Mouse (Mus musculus) hindbrain, postnatal 0 days (tissue): ENCODE measurements around the gene Gprc5b. TPM values are rescaled to one million over a fixed set of nuclear protein-coding genes. Genes with fewer than 3 reads are reported as not detected.

ENCODE experiments used
- ATAC-seq: fragments of 200-750 bp; cut with Nextera tagmentation; 2 replicates; pipeline ENCODE4 v1.8.0; 2017; ENCODE audit warnings: mild to moderate bottlenecking, moderate TSS enrichment, moderate library complexity
- DNase-seq: peaks from one replicate; pipeline ENCODE4 v3.0.0-alpha.2; 2015; ENCODE audit warnings: low spot score
- H3K27ac ChIP-seq: fragments of 300-500 bp; sonication (generic); 2 replicates; pipeline ENCODE4 v1.5.1; 2014; ENCODE audit warnings: mild to moderate bottlenecking
- H3K27me3 ChIP-seq: fragments of 300-500 bp; sonication (generic); 2 replicates; pipeline ENCODE4 v1.6.1; 2014; ENCODE audit warnings: low read length, mixed read lengths; ENCODE audit not compliant: insufficient read depth
- H3K36me3 ChIP-seq: fragments of 300-500 bp; sonication (generic); 2 replicates; pipeline ENCODE4 v1.6.1; 2014; ENCODE audit warnings: low read length, mixed read lengths; ENCODE audit not compliant: insufficient read depth
- H3K4me1 ChIP-seq: fragments of 300-500 bp; sonication (generic); 2 replicates; pipeline ENCODE4 v1.6.1; 2014; ENCODE audit warnings: antibody characterized with exemption, low read length, mixed read lengths; ENCODE audit not compliant: insufficient read depth
- H3K4me2 ChIP-seq: fragments of 300-500 bp; sonication (generic); 2 replicates; pipeline ENCODE4 v1.6.1; 2014; ENCODE audit warnings: low read depth, mild to moderate bottlenecking, low read length, moderate library complexity, mixed read lengths
- H3K4me3 ChIP-seq: fragments of 300-500 bp; sonication (generic); 2 replicates; pipeline ENCODE4 v1.5.1; 2014; ENCODE audit warnings: low read length
- H3K9ac ChIP-seq: fragments of 300-500 bp; sonication (generic); replicated peaks from 2 replicates; pipeline ENCODE4 v1.6.1; 2014; ENCODE audit warnings: mild to moderate bottlenecking, low read length, moderate library complexity, mixed read lengths
- H3K9me3 ChIP-seq: fragments of 300-500 bp; sonication (generic); 2 replicates; pipeline ENCODE4 v1.6.1; 2016; ENCODE audit warnings: low read length, mixed read lengths
- CTCF ChIP-seq: IDR thresholded peaks from 2 replicates; pipeline ENCODE4 v1.5.1; 2016; ENCODE audit warnings: antibody characterized with exemption, control low read depth, low read depth
- WGBS: fragments of 180-500 bp; shearing (Covaris S2); extraction: QIAGEN DNeasy Blood & Tissue Kit; methylation state at CpG from one replicate; pipeline ENCODE4 v1.1.7; 2014; 5-methylcytosine and 5-hydroxymethylcytosine counted together
- polyA plus RNA-seq: library from polyadenylated mRNA; unstranded; fragments of >200 nt; fragmentation: Nextera tagmentation; extraction: Ambion mirVana; gene quantifications from 2 replicates; pipeline ENCODE4 v1.2.1, GENCODE M21; 2015
- total RNA-seq: library from RNA; depleted of rRNA; stranded (reverse); fragments of >200 nt; gene quantifications from 2 replicates; pipeline ENCODE4 v1.2.3, GENCODE M21; 2014

Gene Gprc5b
- total and polyA plus RNA-seq, 2 experiments from 2014 or later: 9.5 to 56.9 TPM

- Histone ChIP-seq H3K4me3 (peak overlapping the region; percentile 62), H3K27ac (no peak overlapping the region), H3K4me2 (peak overlapping the region; percentile 89), H3K9ac (peak overlapping the region; percentile 61; the same call in 1 of the 2 replicates), H3K9me3 (no peaks in the 10 kb centered on the region), H3K4me1 (peaks cover 27% of the 10 kb centered on the region), H3K36me3 (no peaks in the 10 kb centered on the region), H3K27me3 (no peaks in the 10 kb centered on the region)
- 8% methylated on average over 14 of the region's 14 CpGs for WGBS
- DNase-seq (no peak), ATAC-seq (0 out of 2 replicates have a peak, but pooled peaks have one; percentile 2)
- TF ChIP-seq CTCF: no peak
These were observed 660 bp upstream of the Gprc5b start for GRCm38 (mm10) chr7:118995671-118996070.

- Histone ChIP-seq H3K27me3 (no peaks in the 10 kb centered on the region), H3K4me1 (peaks cover 35% of the 10 kb centered on the region), H3K27ac (peak overlapping the region; percentile 69), H3K9ac (peak overlapping the region; percentile 61), H3K4me2 (peak overlapping the region; percentile 89), H3K36me3 (no peaks in the 10 kb centered on the region), H3K9me3 (no peaks in the 10 kb centered on the region), H3K4me3 (peak overlapping the region; percentile 62)
- no peak for TF ChIP-seq CTCF
- ATAC-seq (peak; percentile 7; the same call in 1 of the 2 replicates), DNase-seq (no peak)
- WGBS: 2% methylated on average over 21 of the region's 21 CpGs
These were observed 674 bp downstream of the Gprc5b start for GRCm38 (mm10) chr7:118994231-118994842.

- TF ChIP-seq CTCF: no peak
- Histone ChIP-seq H3K9ac (peak overlapping the region; percentile 61), H3K9me3 (no peaks in the 10 kb centered on the region), H3K36me3 (no peaks in the 10 kb centered on the region), H3K4me3 (peak overlapping the region; percentile 62), H3K4me1 (peaks cover 35% of the 10 kb centered on the region), H3K4me2 (peak overlapping the region; percentile 89), H3K27me3 (no peaks in the 10 kb centered on the region), H3K27ac (peak overlapping the region; percentile 69; the same call in 1 of the 2 replicates)
- DNase-seq (peak; percentile 55), ATAC-seq (peak; percentile 6; the same call in 1 of the 2 replicates)
- 4% methylated on average over 26 of the region's 26 CpGs for WGBS
These were observed 1.3 kb downstream of the Gprc5b start for GRCm38 (mm10) chr7:118993597-118994230.

- WGBS: 12% methylated on average over 13 of the region's 13 CpGs
- H3K4me1 ChIP-seq: peaks cover 35% of the 10 kb centered on the region
- ATAC-seq: no peak
These were observed 2.2 kb downstream of the Gprc5b start for GRCm38 (mm10) chr7:118992623-118993405.

GRCm38 (mm10) chr7:118992080-118992560 is 2.9 kb downstream of the Gprc5b start:
- WGBS: 15% methylated on average over 6 of the region's 6 CpGs
- no peak for TF ChIP-seq CTCF
- Histone ChIP-seq H3K4me2 (peak overlapping the region; percentile 89), H3K4me3 (no peak overlapping the region), H3K4me1 (peaks cover 35% of the 10 kb centered on the region), H3K36me3 (no peaks in the 10 kb centered on the region), H3K27me3 (no peaks in the 10 kb centered on the region), H3K9ac (no peak overlapping the region), H3K9me3 (no peaks in the 10 kb centered on the region), H3K27ac (peak overlapping the region; percentile 69; the same call in 1 of the 2 replicates)
- DNase-seq (no peak), ATAC-seq (no peak)

More at GRCm38 (mm10) chr7:118992623-118993405, 2.2 kb downstream of the Gprc5b start:
- Histone ChIP-seq H3K27me3 (no peaks in the 10 kb centered on the region), H3K27ac (peak overlapping the region; percentile 69), H3K36me3 (no peaks in the 10 kb centered on the region), H3K4me3 (peak overlapping the region; percentile 62), H3K9ac (peak overlapping the region; percentile 61; the same call in 1 of the 2 replicates), H3K4me2 (peak overlapping the region; percentile 89), H3K9me3 (no peaks in the 10 kb centered on the region)
- TF ChIP-seq CTCF: no peak
- peak; percentile 45 for DNase-seq

- Histone ChIP-seq H3K9me3 (no peaks in the 10 kb centered on the region), H3K4me3 (no peak overlapping the region), H3K27ac (0 out of 2 replicates have a peak overlapping the region, but pooled peaks have one; percentile 69), H3K4me2 (peak overlapping the region; percentile 89; the same call in 1 of the 2 replicates), H3K27me3 (no peaks in the 10 kb centered on the region), H3K36me3 (no peaks in the 10 kb centered on the region), H3K9ac (no peak overlapping the region), H3K4me1 (peaks cover 35% of the 10 kb centered on the region)
- DNase-seq (peak; percentile 61), ATAC-seq (no peak)
- no peak for TF ChIP-seq CTCF
- WGBS: 16% methylated on average over 4 of the region's 4 CpGs
These were observed 3.6 kb downstream of the Gprc5b start for GRCm38 (mm10) chr7:118991341-118991884.
